Mouse (Mus musculus) E14TG2a.4 (cell line): ENCODE measurements around the gene Adamtsl1.

Experiments used
- CTCF ChIP-seq: conservative IDR thresholded peaks from 2 replicates; pipeline ENCODE4 v1.5.1; 2014; ENCODE audit warnings: low read length
- NANOG ChIP-seq: IDR thresholded peaks from 2 replicates; pipeline ENCODE4 v1.6.1; 2014; ENCODE audit warnings: borderline replicate concordance, low read length, mixed read lengths
- POU5F1 ChIP-seq: IDR thresholded peaks from 2 replicates; pipeline ENCODE4 v1.6.1; 2014; ENCODE audit warnings: low read length, borderline replicate concordance

DNA sequence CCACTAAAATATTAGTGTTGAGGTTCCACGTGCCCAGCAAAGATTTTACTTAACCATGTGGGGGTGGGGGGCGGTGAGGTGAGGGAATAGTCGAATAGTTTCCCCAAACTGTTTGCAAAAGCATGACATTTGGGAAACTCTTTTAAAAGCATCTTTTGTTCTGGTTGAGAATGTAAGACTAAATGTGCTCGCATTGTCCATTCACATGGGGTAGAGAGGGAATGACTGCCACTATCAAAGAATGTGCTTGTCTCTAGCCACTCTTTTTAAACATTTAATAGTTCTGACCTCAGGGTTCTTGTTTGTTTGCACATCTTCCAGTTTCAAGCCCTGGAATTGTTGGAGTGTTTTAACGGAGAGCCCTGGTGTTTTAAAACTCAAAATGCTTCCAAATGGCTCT, 764.6 kb downstream of the Adamtsl1 start:
- no peak for TF ChIP-seq CTCF
- no peak for TF ChIP-seq NANOG
- no peak for TF ChIP-seq POU5F1
